Mouse (Mus musculus) heart, embryonic 11.5 days (tissue): ENCODE results near the gene Auts2. TPM values are rescaled to one million over a fixed set of nuclear protein-coding genes. Genes with fewer than 3 reads are reported as not detected.

Experiments used
- ATAC-seq: fragments of 200-750 bp; cut with Nextera tagmentation; replicated peaks from 2 replicates; pipeline ENCODE4 v1.8.0; 2017; ENCODE audit warnings: moderate library complexity; ENCODE audit not compliant: insufficient number of reproducible peaks, low FRiP score, low TSS enrichment
- H3K27ac ChIP-seq: fragments of 300-500 bp; sonication (generic); 2 replicates; pipeline ENCODE4 v1.5.1; 2014; ENCODE audit warnings: mild to moderate bottlenecking, low read depth, low read length
- H3K27me3 ChIP-seq: fragments of 300-500 bp; sonication (generic); 2 replicates; pipeline ENCODE4 v1.6.1; 2014; ENCODE audit warnings: mild to moderate bottlenecking, low read length, mixed read lengths; ENCODE audit not compliant: control insufficient read depth, insufficient read depth
- H3K36me3 ChIP-seq: fragments of 300-500 bp; sonication (generic); 2 replicates; pipeline ENCODE4 v1.6.1; 2014; ENCODE audit warnings: mild to moderate bottlenecking, low read length, moderate library complexity, mixed read lengths; ENCODE audit not compliant: control insufficient read depth, insufficient read depth
- H3K4me1 ChIP-seq: fragments of 300-500 bp; sonication (generic); 2 replicates; pipeline ENCODE4 v1.6.1; 2014; ENCODE audit warnings: low read length; ENCODE audit not compliant: control insufficient read depth, insufficient read depth
- H3K4me2 ChIP-seq: fragments of 300-500 bp; sonication (generic); 2 replicates; pipeline ENCODE4 v1.6.1; 2014; ENCODE audit warnings: mild to moderate bottlenecking, moderate library complexity
- H3K4me3 ChIP-seq: fragments of 300-500 bp; sonication (generic); 2 replicates; pipeline ENCODE4 v1.5.1; 2014; ENCODE audit warnings: low read depth, low read length
- H3K9ac ChIP-seq: fragments of 300-500 bp; sonication (generic); 2 replicates; pipeline ENCODE4 v1.6.1; 2014; ENCODE audit warnings: mild to moderate bottlenecking, low read depth, low read length, moderate library complexity
- H3K9me3 ChIP-seq: fragments of 300-500 bp; sonication (generic); replicated peaks from 2 replicates; pipeline ENCODE4 v1.6.1; 2016; ENCODE audit warnings: low read length; ENCODE audit not compliant: control insufficient read depth
- WGBS: fragments of 180-500 bp; shearing (Covaris S2); extraction: QIAGEN DNeasy Blood & Tissue Kit; methylation state at CpG from one replicate; pipeline ENCODE4 v1.1.7; 2014; ENCODE audit not compliant: insufficient replicate concordance; 5-methylcytosine and 5-hydroxymethylcytosine counted together
- polyA plus RNA-seq: library from polyadenylated mRNA; unstranded; fragments of >200 nt; fragmentation: Nextera tagmentation; extraction: Ambion mirVana; gene quantifications from 2 replicates; pipeline ENCODE4 v1.2.1, GENCODE M21; 2014

Gene Auts2
- polyA plus RNA-seq, 1 experiment from 2014 or later, result 19.8 TPM

DNA sequence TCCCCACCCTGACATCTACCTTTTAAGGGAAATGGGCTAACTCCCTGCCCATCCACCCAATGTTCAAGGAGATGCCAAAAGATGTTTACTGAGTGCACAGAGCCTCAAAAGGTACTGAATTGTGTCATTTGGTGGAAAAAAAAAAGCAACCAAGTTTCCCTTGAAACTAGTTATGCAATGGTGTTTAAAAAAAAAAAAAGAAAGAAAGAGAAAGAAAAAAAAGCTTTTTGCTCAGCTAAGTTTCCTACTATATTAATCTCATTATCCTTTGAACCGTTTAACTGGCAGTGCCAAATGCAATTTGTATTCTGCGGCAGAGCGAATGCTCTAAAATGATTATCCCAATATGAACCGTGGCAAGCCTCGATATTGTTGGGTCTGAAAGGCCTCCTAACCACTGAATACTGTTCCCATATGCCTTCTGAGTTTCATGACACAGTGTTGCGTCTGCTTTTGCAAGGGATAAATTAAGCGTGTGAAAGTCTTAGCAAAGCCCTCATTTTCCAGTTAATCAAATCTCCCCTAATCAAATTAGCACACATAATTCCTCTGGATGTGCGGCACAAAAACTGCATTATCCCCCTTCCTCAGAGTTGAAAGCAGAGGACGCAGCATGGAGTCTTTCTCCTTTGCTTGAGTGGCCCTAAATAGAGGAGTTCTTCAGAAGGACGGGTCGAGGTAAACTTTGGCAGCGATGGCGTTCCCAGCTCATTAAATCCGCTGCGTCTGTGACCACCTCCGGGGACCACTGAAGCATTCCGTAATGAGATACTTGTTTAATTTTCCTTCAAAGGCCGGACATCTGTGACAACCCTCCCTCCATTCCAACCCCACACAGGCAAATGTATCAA lies 897.6 kb downstream of the Auts2 start:
- no peaks in the 10 kb centered on the region for H3K9me3 ChIP-seq
- no peaks in the 10 kb centered on the region for H3K36me3 ChIP-seq
- H3K4me2 ChIP-seq, result no peak overlapping the region
- WGBS, result 79% methylated on average over 18 of the region's 18 CpGs
- H3K4me1 ChIP-seq, result peaks cover 27% of the 10 kb centered on the region
- no peak for ATAC-seq
- H3K9ac ChIP-seq, result no peak overlapping the region
- H3K27ac ChIP-seq, result no peak overlapping the region
- no peak overlapping the region for H3K4me3 ChIP-seq
- H3K27me3 ChIP-seq, result no peaks in the 10 kb centered on the region

DNA sequence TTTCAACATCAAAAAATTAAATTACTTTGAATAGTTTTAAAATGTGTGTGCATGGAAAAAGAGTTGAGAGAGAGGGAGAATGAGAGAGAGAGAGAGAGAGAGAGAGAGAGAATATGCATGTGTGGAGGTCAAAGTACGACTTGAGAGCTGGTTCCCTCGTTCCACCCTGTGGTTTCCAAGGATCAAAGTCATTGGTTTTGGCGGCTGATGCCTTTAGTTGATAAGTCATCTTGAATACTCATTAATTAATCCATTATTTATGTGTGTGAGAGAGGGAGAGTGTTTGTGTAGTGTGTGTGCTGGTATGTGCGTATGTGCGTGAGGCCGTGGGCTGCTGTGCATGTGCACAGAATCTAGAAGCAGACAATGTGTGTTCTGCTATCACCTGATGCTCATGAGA lies 898.8 kb downstream of the Auts2 start:
- Histone ChIP-seq H3K36me3 (no peaks in the 10 kb centered on the region), H3K9ac (no peak overlapping the region), H3K4me3 (no peak overlapping the region), H3K4me2 (no peak overlapping the region), H3K4me1 (peaks cover 20% of the 10 kb centered on the region), H3K27ac (no peak overlapping the region), H3K27me3 (no peaks in the 10 kb centered on the region), H3K9me3 (no peaks in the 10 kb centered on the region)
- ATAC-seq, result no peak
- 90% methylated on average over 6 of the region's 6 CpGs for WGBS

DNA sequence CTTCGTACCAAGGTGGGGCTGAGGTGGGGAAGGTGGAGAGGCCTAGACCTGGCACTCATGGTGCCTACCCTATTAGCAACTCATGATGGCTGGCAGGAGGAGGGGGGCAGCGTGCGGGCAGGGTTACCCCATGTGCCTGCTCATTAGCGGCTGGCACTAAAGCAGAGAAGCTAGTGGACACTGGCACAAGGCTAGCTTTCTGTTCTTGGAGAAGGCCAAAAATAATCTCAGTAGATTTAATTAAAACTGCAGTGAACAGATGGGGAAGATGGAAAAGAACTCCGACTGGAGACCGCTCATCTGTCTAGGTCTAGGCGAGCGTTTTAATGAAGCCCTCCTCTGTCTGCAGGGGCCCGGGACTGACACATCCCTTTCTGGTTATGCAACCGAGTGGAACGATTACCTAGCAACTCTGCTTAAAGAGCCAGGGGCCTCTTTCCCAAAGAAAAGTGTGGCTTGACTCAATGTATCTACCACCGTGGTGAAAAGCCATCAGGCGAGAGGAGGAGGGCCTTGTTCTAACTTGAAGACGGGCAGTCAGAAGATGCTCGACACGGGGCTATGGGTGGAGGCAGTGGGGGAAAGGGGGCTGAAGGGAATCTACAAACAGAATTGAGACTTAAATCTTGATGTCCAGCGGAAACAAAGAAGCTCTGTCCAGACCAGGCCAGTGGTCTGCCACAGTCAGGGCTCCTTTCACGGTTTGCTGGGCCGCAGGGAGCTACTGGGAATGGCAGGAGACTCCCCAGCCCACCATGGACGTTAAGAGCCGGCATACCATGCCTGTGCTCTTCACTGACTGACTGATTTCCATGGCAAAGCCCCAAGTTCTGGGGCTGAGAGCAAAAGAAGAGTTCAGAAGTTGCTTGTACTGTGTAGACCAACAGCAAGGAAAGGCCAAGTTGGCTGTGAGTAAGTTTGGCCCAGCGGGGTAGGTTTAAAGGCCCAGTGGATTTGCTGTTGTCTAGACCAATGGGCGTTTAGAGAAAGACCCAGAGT lies 899.7 kb downstream of the Auts2 start:
- no peaks in the 10 kb centered on the region for H3K9me3 ChIP-seq
- 72% methylated on average over 23 of the region's 23 CpGs for WGBS
- H3K4me3 ChIP-seq, result no peak overlapping the region
- ATAC-seq, result peak; percentile 26; the same call in 1 of the 2 replicates
- peaks cover 19% of the 10 kb centered on the region for H3K4me1 ChIP-seq
- H3K27me3 ChIP-seq, result no peaks in the 10 kb centered on the region
- H3K4me2 ChIP-seq, result no peak overlapping the region
- 0 out of 2 replicates have a peak overlapping the region, but pooled peaks have one; percentile 47 for H3K27ac ChIP-seq
- no peak overlapping the region for H3K9ac ChIP-seq
- no peaks in the 10 kb centered on the region for H3K36me3 ChIP-seq

DNA sequence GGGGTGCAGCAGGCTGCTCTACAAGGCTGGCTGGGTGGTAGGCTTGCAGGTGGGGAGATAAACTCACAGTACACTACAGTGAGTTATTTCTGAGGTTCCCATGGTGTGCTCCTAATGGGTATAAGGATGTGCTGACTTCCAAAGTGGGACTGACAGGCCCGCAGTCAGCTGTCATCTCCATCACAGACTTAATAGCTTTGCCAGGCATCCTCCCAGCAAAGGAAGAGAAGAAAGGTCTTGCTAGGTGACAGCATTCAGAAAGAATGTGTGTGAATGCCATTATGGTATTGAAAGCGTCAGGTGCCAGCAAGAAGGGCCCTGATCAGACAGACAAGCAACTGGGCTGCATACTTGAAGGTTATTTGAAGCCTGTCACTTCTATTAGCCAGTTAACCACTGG lies 900.4 kb downstream of the Auts2 start:
- WGBS, result 38% methylated on average over 2 of the region's 2 CpGs
- Histone ChIP-seq H3K4me2 (no peak overlapping the region), H3K36me3 (no peaks in the 10 kb centered on the region), H3K9me3 (no peaks in the 10 kb centered on the region), H3K27me3 (no peaks in the 10 kb centered on the region), H3K4me3 (no peak overlapping the region), H3K9ac (no peak overlapping the region), H3K27ac (0 out of 2 replicates have a peak overlapping the region, but pooled peaks have one; percentile 47), H3K4me1 (peaks cover 14% of the 10 kb centered on the region)
- peak; percentile 57; the same call in 1 of the 2 replicates for ATAC-seq

DNA sequence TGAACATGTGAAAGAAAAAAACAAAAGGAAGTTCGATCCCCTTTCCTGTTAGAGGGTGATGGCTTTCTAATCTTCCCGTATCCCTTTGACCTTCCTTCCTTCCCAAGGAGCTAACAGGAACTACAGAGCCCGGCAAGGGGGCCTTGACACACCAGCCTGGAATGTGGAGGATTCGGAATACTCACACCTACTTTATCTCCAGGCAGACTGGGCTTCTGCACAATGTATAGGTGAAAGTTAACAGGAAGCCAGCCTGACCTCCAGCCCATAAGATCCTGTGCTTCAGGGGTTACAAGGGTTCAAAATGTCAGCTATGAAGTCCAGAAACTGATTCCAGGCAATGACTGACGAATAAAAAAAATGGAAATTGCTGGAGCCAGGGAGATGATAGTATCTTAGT lies 906.7 kb downstream of the Auts2 start:
- WGBS, result 29% methylated on average over 5 of the region's 5 CpGs
- Histone ChIP-seq H3K4me2 (no peak overlapping the region), H3K27ac (0 out of 2 replicates have a peak overlapping the region, but pooled peaks have one; percentile 22), H3K36me3 (no peaks in the 10 kb centered on the region), H3K4me1 (peaks cover 12% of the 10 kb centered on the region), H3K9ac (no peak overlapping the region), H3K27me3 (no peaks in the 10 kb centered on the region), H3K4me3 (no peak overlapping the region), H3K9me3 (no peaks in the 10 kb centered on the region)
- peak; percentile 55; the same call in 1 of the 2 replicates for ATAC-seq

DNA sequence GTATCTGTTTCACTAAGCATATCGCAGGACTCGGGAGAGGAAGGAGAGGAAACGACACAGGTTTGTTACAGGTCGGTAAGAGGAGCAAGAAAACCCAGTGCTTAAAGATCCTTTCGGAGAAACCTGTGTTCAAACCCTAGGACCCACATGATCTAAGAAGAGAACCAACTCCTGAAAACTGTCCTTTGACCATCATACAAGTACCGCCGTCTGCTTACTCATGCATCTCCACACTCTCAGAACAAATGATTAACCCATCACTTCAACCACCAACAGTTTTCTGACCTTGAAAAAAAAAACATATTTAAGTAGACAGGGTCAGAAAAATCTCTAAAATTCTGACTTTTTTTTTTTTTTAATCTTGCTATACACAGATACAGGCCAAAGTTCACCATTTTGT lies 908.4 kb downstream of the Auts2 start:
- Histone ChIP-seq H3K4me3 (no peak overlapping the region), H3K27ac (no peak overlapping the region), H3K9me3 (no peaks in the 10 kb centered on the region), H3K27me3 (no peaks in the 10 kb centered on the region), H3K9ac (no peak overlapping the region), H3K36me3 (no peaks in the 10 kb centered on the region), H3K4me2 (no peak overlapping the region), H3K4me1 (peaks cover 19% of the 10 kb centered on the region)
- no peak for ATAC-seq
- 92% methylated on average over 7 of the region's 7 CpGs for WGBS

DNA sequence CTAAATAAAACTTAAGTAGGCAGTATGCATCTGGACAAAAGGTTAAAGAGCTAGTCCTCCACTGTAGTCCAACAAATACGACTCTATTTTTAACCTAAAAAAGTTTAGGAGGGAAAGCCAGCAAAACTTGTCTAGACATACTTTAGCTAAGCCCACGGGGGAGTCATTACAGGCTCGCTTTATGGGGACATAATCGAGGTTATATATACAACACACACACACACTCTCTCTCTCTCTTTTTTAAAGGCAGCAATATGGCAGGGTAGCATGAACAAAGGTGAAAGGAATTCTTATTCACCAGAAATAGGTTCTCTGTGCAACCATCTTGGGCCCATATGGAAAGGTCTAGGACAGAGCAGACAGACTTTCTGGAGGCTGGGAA lies 911.2 kb downstream of the Auts2 start:
- Histone ChIP-seq H3K4me3 (no peak overlapping the region), H3K4me1 (peaks cover 17% of the 10 kb centered on the region), H3K4me2 (no peak overlapping the region), H3K9ac (no peak overlapping the region), H3K9me3 (no peaks in the 10 kb centered on the region), H3K36me3 (no peaks in the 10 kb centered on the region), H3K27me3 (no peaks in the 10 kb centered on the region), H3K27ac (no peak overlapping the region)
- WGBS, result 67% methylated on average over 4 of the region's 4 CpGs
- ATAC-seq, result no peak
